Mouse (Mus musculus) layer of hippocampus, adult 11-12 months (tissue): ENCODE results near the gene Ap4b1.
"Not testable (repeated sequence)": the region's sequence is repeated elsewhere in the genome, so short reads cannot be mapped to it uniquely, and the experiment has no call there.

ENCODE experiments used
- DNase-seq: peaks from one replicate; pipeline ENCODE4 v3.0.0; 2022; ENCODE audit warnings: low spot score

The Ap4b1 gene

DNA sequence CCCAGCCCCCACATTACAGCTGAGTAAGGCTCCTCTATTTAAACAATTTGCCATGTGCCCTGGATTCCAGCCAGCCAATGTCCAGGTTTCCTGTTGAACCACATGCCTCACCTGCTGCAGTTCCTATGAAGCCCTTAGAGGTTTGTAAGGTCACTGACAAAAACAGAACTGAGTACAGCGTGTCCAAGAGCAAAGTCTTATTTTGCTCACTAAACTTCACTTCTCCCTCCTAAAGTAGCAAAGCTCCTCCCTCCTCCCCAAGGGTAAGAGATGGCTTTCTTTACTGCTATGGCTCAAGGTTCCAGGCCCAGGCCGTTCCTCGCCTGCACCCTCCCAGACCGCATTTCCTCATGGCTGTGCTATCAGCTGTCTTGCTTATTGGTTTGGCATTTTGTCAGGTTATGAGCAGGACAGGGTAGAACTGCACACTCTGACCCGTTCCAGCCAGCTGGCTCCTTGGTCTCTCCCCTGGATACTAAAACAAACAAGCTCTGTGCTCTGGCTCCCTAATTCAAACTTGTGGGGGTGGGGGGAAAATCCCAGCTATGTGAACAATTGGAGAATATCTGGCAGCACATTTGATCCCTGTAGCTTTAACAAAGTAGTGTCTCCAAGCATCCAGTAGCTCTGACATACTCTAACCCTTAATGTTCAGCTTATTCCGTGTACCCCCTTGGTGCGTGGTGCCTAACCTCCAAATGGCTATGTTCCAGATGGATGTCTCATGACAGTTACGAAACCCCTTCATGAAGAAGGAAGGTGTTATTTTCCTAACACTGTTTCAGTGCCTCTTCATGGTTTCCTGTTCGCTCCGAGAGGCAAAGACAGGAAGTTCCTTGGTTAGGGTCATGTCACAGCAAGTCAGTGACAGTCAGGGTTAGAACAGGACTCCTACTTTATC lies 7.4 kb upstream of the Ap4b1 start:
- peak; percentile 82 for DNase-seq

DNA sequence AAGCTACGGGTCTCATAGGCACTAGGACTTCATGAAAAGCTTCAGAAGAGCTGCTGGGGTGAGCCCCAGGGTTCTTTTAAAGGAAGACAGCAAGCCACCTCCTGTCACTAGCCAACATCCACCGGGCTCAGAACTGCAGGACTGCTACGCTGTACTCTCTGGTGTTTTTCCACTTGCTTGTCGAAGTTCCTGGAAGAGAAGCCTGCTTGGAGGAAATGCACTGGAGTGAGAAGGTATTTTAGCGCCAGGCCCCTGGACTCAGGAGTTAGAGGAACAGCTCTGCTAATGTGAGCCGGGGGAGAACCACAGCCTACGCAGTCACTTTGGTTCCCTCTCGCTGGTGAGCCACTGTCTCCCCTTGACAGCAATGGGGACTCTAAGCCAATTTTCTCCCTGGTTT lies 6.5 kb upstream of the Ap4b1 start:
- DNase-seq = peak; percentile 16

DNA sequence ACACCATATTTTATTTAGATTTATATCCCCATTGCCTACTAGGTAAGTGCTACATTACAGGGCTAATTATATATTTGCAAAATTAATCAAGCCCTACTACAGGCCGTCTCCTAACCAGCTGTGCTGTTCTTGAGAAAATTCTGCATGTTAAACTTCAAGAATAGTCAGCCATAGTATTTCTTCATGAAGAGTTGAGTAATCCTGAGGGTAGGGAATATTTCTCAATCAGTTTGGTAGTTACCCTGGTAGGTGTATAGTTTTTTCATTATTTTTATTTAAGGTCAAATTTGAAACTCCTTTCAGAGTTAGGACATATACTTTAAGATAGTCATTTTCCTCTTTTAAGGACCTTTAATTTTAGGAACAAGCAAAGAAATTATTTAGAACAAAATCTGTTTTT lies 3.6 kb upstream of the Ap4b1 start:
- DNase-seq = no peak

DNA sequence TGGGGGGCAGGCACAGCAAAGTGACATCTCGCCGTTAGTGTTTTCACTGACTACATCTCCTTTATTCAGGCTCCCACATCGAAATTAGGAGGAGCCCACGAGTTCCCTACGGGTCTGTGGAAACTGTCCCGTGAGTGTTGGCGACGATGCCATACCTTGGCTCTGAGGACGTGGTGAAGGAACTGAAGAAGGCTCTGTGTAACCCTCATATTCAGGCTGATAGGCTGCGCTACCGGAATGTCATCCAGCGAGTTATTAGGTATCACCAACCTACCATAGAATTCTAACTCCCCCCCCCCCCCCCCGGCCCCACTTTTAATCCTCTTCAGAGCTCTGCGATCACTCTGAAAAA lies 455 bp downstream of the Ap4b1 start:
- no peak for DNase-seq

DNA sequence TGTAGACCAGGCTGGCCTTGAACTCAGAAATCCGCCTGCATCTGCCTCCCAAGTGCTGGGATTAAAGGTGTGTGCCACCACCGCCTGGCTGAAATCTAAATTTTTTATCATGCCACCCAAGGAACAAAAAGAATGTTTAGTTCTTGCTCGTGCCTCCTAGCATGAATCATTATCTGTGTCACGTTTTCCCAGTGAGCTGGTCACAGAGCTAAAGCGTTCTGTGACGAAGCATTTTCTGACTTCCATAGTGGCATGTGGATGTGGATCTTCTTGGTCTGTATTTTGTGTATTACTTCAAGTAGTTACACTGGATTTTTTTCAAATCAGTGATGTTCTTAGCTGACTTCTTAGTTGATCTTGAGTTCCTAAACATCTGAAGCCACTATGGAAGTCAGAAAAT lies 1.6 kb downstream of the Ap4b1 start:
- DNase-seq = no peak

DNA sequence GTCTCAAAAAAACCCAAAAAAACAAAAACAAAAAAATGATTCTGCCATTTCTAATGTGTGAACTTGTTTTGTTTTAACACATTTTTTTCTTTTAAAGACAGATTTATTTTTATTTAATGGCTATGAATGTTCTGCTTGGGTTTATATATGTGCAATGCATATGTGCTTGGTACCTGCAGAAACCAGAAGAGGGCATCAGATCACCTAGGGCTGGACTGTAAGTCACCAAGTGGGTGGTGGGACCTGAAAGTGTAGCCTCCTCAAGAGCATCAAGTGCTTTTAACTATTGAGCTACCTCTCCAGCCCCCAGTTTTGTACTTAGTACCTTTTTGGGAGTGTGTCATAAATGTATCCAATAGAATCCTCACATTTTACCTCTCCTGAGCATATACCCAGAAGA lies 18.2 kb downstream of the Ap4b1 start:
- no peak for DNase-seq

DNA sequence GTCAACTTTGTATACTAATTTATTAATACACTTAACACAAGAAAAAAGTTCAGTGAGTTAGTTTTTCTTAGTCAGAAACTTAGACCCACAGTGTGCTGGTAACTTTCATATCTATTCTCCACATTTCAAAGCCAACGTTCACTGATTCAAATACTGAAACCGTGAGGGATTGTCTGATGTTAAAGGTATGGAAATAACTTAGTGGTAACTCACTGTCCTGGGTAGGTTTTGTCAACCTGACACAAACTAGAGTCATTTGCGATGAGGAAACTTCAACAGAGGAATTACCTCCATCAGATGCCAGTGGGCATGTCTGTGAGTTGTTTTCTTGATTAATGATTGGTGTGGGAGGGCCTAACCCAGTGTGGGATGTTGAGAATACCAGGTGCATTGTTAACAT lies 19.7 kb downstream of the Ap4b1 start:
- DNase-seq = no peak

DNA sequence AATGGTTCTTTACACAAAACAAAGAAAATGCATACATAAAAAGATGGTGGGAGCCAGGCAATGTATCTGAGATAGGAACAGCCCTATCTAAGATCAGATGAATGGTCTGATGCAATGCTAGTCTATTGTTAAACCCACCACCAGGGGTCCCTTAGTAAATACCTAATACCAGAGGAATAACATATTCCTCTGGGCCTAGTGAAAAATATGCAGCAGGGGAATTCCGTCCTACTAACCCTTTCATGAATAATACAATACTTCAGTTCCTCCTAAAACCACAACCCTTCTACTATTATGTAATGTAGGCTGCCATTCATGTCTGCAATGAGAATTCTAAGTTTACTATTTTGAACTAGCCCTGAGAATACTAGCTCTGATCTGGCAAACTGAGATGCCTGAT lies 21.4 kb downstream of the Ap4b1 start:
- DNase-seq = not testable (repeated sequence)

DNA sequence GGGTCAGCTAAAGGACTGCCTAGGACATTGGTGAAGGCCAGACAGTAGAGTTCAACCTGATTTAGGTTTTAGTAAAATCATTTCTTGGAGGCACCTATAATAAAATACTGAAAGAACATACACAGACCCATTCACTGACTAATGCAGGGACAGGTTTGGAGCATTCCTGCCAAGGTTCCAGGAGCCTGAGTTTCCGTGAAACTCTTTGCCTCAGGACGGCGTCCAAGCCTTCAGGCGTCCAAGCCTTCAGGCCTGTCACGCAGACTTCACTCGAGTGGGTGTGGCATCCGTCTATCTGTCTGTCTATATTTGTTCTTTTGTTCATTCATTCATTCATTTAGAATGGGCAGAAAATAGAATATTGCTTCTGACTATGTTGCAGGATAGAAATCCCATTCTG lies 21.8 kb downstream of the Ap4b1 start:
- DNase-seq = no peak

DNA sequence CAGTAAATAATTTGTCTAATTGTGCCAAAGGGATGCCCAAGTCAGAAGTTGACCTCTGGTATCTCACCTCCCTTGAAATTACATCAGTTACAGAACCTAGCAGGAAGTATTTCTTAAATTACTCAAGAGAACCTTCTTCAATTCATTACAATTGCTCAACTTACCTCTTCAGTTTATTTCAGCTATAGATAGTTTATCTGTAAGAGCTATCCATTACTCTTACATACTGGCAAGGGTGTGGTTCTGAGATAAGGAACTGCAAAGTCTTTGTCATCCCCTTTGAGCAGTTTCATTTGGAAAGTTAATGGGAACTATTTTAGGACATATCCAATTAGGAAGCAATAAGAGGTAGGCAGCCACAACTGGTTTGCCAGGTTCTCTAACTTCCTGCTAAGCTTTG lies 23.1 kb downstream of the Ap4b1 start, which contains the start of gene Bcl2l15:
Bcl2l15 (plus strand) TSS at position 176 of the 400 bp plus-strand sequence.
- DNase-seq = no peak

DNA sequence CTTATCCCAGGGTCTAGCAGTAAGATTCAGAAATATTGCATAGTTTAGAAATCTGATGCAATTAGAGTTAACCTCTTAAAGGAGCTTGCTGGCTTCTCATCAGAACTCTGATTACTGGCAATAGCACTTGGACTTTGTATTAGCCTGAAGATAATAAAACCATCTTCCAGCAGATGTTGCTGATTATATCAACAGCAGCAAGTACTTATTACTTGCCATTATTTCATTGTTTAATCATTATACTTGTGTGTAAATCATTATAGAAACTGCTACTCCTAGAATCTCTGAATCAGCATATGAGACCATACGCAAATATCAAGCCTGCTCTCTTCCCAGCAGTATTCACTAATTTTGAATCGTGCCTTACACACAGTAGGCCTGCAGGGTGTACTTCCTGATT lies 24.7 kb downstream of the Ap4b1 start:
- no peak for DNase-seq

DNA sequence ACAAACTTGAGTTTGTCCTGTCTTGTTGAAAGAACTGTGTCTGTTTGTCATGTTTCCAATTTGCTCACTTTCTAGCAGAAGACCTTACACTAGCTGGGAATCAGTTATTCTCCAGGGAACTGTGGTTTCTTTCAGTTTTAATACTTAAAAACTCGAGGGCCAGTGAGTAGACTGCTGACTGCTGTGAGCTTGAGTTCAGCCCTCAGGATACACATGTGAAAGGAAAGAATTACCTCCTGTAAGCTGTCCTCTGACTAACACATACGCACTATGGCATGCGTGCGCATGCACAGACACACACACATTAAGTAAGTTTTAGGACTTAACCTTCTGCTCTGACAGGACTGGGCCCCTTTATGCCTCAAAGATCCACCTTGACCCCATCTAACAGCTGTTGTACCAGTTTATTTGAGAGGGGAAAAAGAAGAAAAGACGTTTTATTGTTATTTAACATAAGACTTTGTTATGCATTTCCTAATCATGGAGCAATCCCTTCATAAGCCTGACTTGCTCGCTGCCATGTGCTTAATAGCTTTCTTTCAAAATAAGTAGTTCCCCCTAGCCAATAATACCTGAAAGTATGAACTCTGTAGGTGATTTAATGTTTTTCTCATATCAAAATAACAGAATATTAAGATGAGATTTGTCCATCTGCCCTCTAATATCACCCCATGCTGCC lies 26.1 kb downstream of the Ap4b1 start:
- DNase-seq = no peak

DNA sequence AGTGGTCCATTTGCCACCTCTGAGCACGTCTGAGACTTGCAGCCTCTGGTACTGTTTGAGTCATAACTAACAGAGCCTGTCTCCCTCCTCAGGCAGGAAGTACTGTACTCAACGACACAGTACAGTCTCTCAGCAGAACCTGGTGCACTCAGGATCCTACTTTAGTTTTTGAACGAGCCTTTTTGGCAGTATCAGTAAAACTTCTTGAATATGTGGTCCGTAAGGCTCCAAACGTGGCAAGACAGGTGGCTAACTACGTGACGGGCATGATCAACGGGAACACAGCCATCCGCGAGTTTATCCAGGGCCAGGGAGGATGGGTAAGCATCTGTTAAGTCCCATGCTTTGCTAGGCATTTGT lies 26.6 kb downstream of the Ap4b1 start:
- no peak for DNase-seq

DNA sequence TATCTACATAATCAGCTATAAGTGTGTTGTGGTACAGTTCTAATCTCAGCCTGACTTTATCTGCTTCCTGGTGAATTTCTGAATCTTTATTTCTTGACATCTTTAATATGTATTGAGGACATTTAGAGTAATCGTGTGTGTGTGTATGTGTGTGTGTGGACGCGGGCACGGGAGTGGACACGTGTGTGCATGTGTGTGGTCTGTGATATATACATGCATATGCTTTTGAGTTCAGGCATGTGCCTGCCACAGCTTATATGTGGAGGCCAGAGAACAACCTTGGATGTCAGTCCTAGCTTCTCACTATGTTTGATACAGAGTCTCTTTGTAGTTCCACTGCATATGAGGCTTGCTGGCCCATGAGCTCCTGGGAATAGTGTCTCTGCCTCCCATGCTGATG lies 27.1 kb downstream of the Ap4b1 start:
- no peak for DNase-seq

DNA sequence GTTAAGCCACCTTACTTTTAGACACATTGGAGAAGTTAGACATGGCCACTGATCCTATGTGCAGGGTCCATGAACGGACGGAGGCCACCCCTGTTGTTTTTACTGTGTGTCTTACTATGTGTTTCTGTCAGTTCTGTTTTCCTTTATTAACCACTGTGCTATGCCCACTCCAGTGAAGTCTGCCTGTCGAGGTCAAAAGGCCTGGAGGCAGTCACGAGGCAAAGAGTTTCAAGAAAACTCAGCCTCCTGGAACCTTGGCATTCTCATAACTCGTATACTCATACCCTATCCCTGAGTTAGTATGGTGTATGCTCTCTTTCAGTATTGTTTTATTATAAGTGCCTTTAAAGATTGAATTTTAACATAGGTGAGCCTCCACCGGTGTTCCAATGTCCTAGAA lies 30.4 kb downstream of the Ap4b1 start:
- no peak for DNase-seq

DNA sequence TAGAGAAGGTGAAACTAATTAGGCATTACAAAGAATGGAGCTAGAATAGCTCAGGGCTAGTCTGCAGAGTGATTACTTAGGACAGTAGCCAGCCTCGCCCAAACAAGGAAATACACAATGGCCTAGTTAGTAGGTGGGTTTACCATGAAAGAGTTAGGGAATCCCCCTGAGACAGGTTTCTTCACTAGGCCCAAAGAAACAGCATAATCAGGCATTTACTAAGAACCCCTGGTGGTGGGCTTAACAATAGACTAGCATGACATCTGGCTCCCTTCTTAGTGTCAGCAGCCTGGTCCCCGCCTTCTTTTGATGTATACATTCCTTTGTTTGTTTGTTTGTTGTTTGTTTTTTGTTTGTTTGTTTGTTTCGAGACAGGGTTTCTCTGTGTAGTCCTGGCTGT lies 30.9 kb downstream of the Ap4b1 start:
- DNase-seq = not testable (repeated sequence)

DNA sequence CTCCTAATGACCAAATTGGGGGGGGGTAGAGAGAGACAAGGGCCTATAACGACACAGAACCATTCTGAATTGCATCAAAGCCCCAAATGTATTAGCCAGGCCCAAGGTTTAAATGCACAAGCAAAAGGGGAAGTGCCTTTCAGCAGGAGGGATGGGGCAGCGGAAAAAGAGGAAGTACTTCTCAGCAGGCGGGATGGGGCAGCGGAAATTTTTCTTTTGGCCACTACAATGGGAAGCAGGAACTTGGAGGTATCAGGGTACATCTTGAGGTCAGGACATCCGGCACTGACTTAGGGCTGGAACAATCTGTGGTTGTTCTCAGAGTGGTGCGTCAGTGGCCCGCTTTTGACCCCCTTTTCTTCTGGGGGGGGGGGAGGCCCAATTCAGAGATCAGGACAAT lies 31.6 kb downstream of the Ap4b1 start:
- DNase-seq = not testable (repeated sequence)

DNA sequence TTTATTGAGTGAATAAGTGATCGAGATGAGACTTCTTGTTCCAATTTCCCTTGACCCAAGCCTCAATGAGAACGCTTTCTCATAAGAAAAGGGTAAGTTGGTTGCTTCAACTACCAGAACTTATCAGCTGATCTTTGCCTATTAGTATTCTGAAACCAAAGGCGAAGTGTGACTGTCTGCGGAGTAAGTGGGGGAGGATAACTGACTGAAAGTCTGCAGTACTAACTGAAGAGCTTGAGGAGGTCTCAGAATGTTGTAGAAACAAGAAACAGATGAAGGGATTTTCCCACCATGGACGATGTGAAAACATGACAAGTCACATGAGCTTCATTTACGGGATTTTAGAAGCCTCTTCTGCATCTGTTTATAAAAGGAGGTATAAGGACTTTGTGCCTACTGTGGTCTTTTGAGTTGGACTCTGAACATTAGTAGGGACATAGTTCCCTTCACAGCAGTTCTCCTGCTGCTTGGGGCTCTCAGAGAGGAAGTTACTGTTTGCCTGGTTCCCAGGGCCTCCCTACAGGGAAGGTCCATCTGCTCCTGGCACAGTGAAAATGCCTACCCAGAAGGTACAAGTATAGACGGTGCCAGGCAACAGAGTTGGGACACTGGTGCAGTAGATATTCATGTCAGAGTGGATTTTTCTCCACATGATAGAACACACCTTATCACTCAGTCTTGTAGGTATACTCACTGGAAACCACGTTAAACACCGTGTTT lies 41.5 kb downstream of the Ap4b1 start:
- DNase-seq = peak; percentile 42

DNA sequence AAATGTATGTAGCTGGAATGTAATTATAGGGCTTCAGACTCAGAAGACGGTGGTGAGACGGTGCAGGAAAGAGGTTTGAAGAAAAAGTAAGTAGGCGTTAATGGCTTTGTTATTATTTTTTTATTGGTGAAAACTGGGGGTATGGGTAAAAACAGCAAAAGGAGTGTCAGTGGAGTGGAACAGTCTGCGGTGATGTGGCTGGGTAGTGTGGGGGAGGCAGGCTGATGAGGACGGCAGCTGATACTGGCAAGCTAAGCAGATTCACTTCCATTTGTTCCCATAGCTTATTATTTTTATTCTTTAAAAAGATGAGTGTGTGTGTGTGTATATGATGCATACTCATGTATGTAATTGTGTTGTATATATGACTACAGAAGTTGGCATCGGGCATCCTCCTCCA lies 42.2 kb downstream of the Ap4b1 start:
- peak; percentile 24 for DNase-seq

DNA sequence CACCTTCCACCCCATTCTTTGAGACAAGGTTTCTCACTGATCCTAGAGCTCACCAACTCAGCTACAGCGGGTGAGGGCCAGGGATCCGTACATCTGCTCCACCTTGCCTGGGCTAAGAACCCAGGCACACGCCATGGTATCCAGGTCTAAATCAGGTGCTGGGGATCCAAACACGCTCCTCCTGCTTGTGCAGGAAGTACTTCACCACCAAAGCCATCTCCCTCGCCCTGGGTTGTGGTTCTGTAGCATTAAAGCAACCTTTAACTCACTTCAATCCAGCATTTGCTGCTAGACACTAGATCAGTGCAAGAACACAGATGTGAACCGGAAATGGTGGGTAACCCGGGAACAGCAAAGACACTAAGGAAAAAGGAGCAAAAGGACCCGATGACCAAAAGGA lies 42.6 kb downstream of the Ap4b1 start:
- DNase-seq = no peak

DNA sequence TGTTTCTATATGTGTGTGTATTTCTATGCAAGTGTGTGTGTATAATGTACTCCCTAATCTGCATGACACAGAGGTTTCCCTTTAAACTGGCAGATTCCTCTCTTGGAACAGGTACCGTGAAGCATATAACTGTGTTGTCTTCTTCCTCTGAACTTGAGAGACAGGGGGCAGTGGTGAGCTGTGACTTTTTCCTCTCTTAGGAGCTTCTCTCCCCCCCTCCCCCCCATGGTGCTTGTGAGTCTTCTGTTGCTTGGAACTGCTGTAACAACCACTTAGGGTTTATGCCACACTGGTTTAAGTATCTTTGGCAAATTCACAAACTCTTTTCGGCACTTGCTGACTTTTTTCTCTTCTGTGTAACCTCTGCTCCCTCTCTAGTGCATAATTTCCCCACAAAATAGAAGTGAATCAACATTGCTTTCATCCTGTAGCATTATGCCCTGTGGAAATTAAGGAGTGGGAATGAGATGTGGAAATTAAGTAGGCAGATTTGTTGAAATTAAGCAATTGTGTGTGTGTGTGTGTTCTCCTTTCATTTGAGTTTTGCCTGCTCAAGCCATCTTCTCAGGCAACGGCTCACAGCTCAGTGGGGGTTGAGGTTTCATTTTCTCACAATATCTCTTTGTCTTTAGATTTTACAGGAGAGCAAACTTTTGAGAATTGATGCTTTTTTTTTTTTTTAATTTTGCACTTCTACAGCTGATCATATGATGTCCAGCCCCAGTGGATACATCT lies 43.4 kb downstream of the Ap4b1 start:
- peak; percentile 61 for DNase-seq

DNA sequence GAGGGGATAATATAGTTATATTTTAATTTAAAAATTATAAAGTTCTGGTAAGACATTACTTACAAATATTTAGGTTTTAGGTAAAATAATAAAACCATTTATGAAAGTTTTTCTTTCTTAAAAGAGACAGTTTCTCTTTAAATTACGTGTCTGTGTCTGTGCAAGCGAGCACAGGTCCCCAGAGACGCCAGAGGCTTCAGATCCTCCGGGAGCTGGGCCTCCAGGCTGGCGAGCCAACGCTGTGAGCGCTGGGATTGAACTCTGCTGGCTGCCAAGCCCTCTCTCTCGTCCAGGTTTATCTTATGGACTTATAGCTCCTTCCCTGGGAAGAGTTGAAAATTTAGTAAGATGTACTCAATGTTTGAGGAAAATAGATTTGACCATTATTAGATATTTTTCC lies 44.5 kb downstream of the Ap4b1 start:
- no peak for DNase-seq
